Comparison of ENCODE assay signal across 7 mouse cellular contexts in genomic region chr1:90051347-90051746, GRCm38 (mm10). TPM values are rescaled to one million over a fixed set of nuclear protein-coding genes. Genes with fewer than 3 reads are reported as not detected.
DNase-seq lines count a peak whose midpoint lies in the region; ATAC-seq lines count a peak whose summit lies in the region.

No protein-coding gene starts in this region.

- H3K9ac ChIP-seq in midbrain, embryonic 14.5 days (replicated peaks; ENCODE audit: low read length): no peak overlapping the region
- H3K9ac ChIP-seq in midbrain, embryonic 16.5 days (ENCODE audit: low read depth, low read length): no peak overlapping the region
- H3K9ac ChIP-seq in hindbrain, embryonic 11.5 days (ENCODE audit: low read depth, low read length): no peak overlapping the region

- intact Hi-C loops in left cerebral cortex, postnatal 25 days (cut with DNase I): loop anchor here (10.0 kb wide), 2 partner anchors 223 to 407 kb away; no protein-coding TSS in a partner anchor

- H3K27ac ChIP-seq in midbrain, embryonic 14.5 days (replicated peaks; ENCODE audit: low read depth, low read length): no peak overlapping the region
- no peak overlapping the region for H3K27ac ChIP-seq in midbrain, embryonic 16.5 days (ENCODE audit: low read length)
- H3K27ac ChIP-seq in hindbrain, embryonic 11.5 days (ENCODE audit: low read depth, low read length): no peak overlapping the region

- H3K9me3 ChIP-seq in midbrain, embryonic 14.5 days (ENCODE audit: control insufficient read depth, low read length): no peaks in the 10 kb centered on the region
- no peaks in the 10 kb centered on the region for H3K9me3 ChIP-seq in midbrain, embryonic 16.5 days (replicated peaks; ENCODE audit: control insufficient read depth, low read length, poor library complexity, severe bottlenecking)
- H3K9me3 ChIP-seq in hindbrain, embryonic 11.5 days (ENCODE audit: control insufficient read depth, low read length): no peaks in the 10 kb centered on the region

- 37% methylated on average over 5 of the region's 5 CpGs for WGBS in midbrain, embryonic 14.5 days
- 36% methylated on average over 5 of the region's 5 CpGs for WGBS in midbrain, embryonic 16.5 days
- 37% methylated on average over 5 of the region's 5 CpGs for WGBS in hindbrain, embryonic 11.5 days

- ATAC-seq in midbrain, embryonic 14.5 days (ENCODE audit: low FRiP score, low TSS enrichment): no peak
- ATAC-seq in midbrain, embryonic 16.5 days: no peak
- no peak for ATAC-seq in hindbrain, embryonic 11.5 days (ENCODE audit: low FRiP score)

- H3K4me2 ChIP-seq in midbrain, embryonic 14.5 days (ENCODE audit: low read length): no peak overlapping the region
- H3K4me2 ChIP-seq in midbrain, embryonic 16.5 days (ENCODE audit: low read length): no peak overlapping the region
- H3K4me2 ChIP-seq in hindbrain, embryonic 11.5 days (replicated peaks; ENCODE audit: low read depth, low read length): no peak overlapping the region

- peaks cover 6% of the 10 kb centered on the region; the same call in 1 of the 2 replicates for H3K4me1 ChIP-seq in midbrain, embryonic 14.5 days (ENCODE audit: control insufficient read depth, insufficient read depth, low read length)
- H3K4me1 ChIP-seq in midbrain, embryonic 16.5 days (ENCODE audit: control insufficient read depth, insufficient read depth, low read length): no peaks in the 10 kb centered on the region; the same call in 1 of the 2 replicates
- H3K4me1 ChIP-seq in hindbrain, embryonic 11.5 days (replicated peaks; ENCODE audit: control insufficient read depth, insufficient read depth, low read length): peaks cover 5% of the 10 kb centered on the region; the same call in 1 of the 2 replicates

- no peaks in the 10 kb centered on the region for H3K27me3 ChIP-seq in midbrain, embryonic 14.5 days (ENCODE audit: control insufficient read depth, insufficient read depth, low read length)
- H3K27me3 ChIP-seq in midbrain, embryonic 16.5 days (ENCODE audit: control insufficient read depth, insufficient read depth, low read depth, low read length): no peaks in the 10 kb centered on the region; the same call in 1 of the 2 replicates
- H3K27me3 ChIP-seq in hindbrain, embryonic 11.5 days (ENCODE audit: control insufficient read depth, insufficient read depth, low read length): no peaks in the 10 kb centered on the region

- peak; percentile 84 for DNase-seq in midbrain, embryonic 14.5 days
- DNase-seq in adrenal gland, adult 18-20 months (ENCODE audit: low spot score in 2 of 2): peak; percentile 42 to 47
- peak; percentile 67 to 76 for DNase-seq in cerebellum, postnatal 14 days
- peak; percentile 78 for DNase-seq in hindbrain, embryonic 11.5 days (ENCODE audit: low spot score)
- peak; percentile 57 to 74 for DNase-seq in left cerebral cortex, postnatal 25 days (ENCODE audit: low spot score in 2 of 2)
- peak; percentile 75 for DNase-seq in retina, postnatal 1 day

- H3K4me3 ChIP-seq in midbrain, embryonic 14.5 days (replicated peaks; ENCODE audit: low read depth, low read length): no peak overlapping the region
- H3K4me3 ChIP-seq in midbrain, embryonic 16.5 days (ENCODE audit: low read depth, low read length): no peak overlapping the region
- H3K4me3 ChIP-seq in hindbrain, embryonic 11.5 days (ENCODE audit: low read depth, low read length): no peak overlapping the region

- no peaks in the 10 kb centered on the region for H3K36me3 ChIP-seq in midbrain, embryonic 14.5 days (ENCODE audit: control insufficient read depth, insufficient read depth, low read length)
- no peaks in the 10 kb centered on the region for H3K36me3 ChIP-seq in midbrain, embryonic 16.5 days (ENCODE audit: control insufficient read depth, insufficient read depth, low read length)
- no peaks in the 10 kb centered on the region for H3K36me3 ChIP-seq in hindbrain, embryonic 11.5 days (ENCODE audit: control insufficient read depth, insufficient read depth, low read length)

RNA-seq across cellular contexts. Expression of gene Asb18, which starts 36.9 kb away (rescaled TPM):
- 0.25 and 0.90 TPM in 2 replicates for polyA plus RNA-seq in midbrain, embryonic 14.5 days (2014; fragmentation: Nextera tagmentation; extraction: Ambion mirVana)
- polyA plus RNA-seq in midbrain, embryonic 16.5 days (2015; fragmentation: Nextera tagmentation; extraction: Ambion mirVana): 0.39 and 0.52 TPM in 2 replicates
- not detected for total RNA-seq in adrenal gland, adult 18-20 months (2021)
- polyA plus RNA-seq in hindbrain, embryonic 11.5 days (2014; fragmentation: Nextera tagmentation; extraction: Ambion mirVana): 0.19 and 0.25 TPM in 2 replicates
- total RNA-seq in left cerebral cortex, postnatal 25 days (2021): 1 to 10 TPM; 1.5 to 1.6 TPM
